Mouse (Mus musculus): Measurements from ENCODE around the gene Map3k10.
"Not testable (repeated sequence)": the region's sequence is repeated elsewhere in the genome, so short reads cannot be mapped to it uniquely, and the experiment has no call there.

Gene Map3k10

DNA sequence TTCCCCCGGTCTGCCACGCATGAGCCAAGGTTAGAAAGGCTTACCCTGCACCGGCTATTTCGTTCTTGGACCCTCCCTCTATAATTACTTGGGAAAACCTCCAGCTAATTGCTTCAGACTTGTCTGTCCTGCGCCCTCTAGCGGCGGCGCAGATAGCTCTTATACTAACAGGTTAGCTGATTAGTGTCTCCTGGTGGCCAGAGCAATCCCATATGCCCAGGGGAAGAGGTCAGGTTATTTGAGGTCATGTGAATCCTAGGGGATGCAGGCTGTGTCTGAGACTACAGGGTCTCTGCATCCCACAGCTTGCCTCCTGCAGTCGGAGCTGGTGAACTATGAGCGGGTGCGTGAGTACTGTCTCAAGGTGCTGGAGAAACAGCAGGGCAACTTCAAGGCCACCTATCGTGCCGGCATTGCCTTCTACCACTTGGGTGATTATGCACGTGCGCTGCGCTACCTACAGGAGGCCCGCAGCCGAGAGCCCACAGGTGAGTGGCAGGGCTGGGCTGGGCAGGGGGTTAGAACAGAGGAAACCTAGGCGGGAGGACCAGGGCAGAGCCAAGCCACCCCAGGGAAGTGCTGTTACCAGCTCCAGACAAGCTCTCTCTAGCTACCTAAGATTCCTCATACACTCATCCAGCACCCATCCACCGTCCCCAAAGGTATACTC, 19.7 kb downstream of the Map3k10 start:
- no peak for DNase-seq (ENCODE audit: low read depth)

DNA sequence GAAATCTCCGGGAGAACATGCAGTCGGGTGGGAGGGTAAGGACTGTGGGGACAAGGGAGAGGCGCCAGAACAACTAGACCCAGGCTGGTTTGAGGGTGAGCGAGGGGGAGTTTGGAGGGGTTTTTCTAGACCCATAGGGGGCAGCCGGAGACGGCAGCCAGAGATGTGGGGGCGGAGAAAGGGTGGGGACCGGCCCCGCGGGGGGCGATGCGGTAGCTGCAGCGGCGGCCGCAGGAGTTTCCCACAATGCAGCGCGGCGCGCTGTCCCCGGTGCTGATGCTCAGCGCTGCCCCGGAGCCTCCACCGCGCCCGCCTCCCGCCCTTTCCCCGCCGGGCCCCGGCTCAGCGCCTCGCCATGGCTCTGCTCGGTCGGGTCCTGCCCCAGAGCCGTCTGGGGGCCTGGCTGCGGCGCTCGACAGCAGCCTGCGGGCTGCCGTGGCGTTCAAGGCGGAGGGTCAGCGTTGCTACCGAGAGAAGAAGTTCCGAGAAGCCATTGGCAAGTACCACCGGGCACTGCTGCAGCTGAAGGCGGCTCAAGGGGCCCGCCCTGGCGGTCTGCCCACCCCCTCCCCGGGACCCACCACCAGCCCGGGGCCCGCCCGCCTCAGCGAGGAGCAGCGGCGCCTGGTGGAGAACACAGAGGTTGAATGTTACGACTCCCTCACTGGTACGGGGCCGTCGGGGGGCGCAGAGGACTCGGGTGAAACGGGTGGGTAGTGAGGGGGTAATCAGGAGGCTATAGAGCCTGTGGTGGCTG, 20.5 kb downstream of the Map3k10 start, which contains the start of gene Ttc9b:
TSS of gene Ttc9b (plus strand) at position 235 of the 757 bp plus-strand sequence.
- DNase-seq (ENCODE audit: low read depth), result no peak

DNA sequence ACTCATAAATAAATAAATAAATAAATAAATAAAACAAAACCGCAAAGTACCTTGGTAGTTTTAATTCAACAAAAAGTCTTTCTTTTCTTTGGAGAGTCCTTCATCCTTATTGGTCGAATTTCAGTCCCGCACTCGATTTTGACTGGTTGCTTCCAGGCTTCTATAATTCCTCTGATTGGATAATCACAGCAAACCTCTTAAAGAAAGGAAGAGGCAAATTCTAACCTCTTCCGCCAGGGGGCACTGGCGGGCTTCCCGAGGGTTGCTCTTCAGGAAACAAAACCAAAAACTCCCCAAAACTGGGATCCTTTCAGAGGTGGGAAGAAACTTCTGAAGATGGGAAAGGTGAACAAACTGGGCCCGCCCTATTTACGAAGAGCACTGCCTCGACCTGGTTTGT, 23.4 kb downstream of the Map3k10 start:
- peak; percentile 79 for DNase-seq (ENCODE audit: low read depth)

DNA sequence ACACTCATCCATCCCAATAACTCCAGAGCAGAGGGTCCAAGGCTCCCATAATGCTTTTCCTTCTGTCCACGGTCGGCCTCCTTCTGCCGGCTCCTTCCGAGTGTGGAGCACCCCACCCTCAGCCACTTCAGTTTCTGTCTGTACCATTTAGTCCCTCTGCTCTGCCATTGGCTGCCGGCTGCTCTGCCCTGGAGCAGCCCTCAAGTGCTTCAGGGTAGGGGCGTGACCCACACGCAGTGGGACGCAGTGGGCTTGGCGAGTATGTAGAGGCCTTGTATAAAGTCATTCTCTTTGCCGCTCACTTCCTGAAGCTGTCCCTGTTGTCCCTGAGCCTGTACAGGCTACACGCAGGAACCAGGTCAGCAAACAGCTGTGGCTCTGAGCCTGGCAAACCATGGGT, 24.7 kb downstream of the Map3k10 start:
- DNase-seq (ENCODE audit: low read depth), result no peak

DNA sequence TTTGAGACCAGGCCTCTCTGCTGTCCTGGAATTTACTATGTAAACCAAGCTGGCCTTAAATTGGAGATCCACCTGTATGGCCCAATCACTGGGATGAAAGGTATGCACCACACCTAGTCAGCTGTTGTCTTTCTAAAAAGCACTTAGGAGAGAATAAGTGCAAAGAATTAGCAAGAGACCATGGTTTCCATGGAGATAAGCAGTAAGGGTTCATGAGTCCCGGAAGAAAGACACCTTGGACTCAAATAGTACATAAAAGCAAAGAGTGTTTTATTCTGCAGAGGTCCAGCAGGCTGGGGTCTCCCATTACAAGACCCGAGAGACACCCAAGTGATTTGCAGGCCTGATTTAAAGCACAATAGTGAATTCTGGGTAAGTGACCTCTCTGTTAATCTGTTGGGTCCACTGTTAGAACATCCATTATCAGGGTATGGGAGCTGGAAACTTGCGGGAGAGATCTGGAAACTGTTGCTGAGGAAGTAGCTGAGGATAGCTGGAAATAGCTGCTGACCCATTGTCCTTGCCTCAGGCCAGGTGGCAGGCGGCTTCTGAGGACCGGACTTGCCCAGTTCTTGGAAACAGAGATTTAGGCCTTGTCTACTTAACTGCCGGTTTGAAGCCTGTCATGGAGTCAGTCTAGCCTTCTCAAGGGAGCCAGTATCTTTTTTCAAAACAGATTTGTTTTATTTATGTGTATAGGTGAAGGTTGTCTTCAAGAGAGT, 27.0 kb downstream of the Map3k10 start:
- no peak for DNase-seq (ENCODE audit: low read depth)

DNA sequence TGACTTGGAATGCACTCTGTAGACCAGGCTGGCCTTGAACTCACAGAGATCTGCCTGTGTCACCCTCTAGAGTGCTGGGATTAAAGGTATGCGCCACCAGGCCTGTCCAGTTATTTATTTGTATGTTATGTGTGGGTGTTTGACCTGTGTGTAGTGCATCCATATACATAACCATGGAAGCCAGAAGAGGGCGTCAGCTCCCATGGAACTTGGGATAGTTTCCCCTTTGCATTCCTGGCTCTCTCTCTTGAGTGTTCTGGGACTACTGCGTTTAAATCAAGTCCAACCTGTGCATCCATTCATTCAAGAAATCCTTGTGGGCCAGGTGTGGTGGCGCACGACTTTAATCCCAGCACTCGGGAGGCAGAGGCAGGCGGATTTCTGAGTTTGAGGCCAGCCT, 27.9 kb downstream of the Map3k10 start:
- no peak for DNase-seq (ENCODE audit: low read depth)

DNA sequence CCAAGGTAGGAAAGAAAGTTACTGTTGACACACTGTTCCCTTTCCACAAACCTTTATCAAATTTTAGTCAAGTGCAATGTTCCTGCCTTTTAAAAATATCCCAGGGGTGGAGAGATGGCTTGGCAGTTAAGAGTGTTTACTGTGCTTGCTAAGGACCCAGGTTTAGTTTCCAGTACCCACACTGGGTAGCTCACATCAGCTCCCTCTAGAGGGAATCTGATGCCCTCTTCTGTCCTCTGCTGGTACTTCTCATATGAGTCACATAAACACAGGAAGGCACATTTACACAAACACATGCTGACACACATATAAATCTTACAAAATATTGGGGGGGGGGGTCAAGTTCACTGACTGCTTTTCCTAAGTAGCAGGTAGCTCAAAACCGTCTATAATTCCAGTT, 29.9 kb downstream of the Map3k10 start:
- no peak for DNase-seq (ENCODE audit: low read depth)

DNA sequence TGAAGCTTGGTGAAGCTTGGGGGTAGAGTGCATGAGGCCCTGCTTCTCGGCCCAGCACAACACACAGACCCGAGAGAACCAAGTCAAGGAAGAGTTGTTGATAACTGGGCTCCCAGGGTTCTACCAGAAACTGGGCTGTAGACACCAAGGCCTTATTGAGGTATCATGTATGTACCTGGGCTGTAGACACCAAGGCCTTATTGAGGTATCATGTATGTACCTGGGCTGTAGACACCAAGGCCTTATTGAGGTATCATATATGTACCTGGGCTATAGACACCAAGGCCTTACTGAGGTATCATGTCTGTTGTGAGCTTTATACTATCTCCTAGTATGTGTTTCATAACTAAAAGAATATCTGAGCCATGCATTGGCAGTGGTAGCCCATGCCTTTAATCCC, 39.3 kb downstream of the Map3k10 start:
- DNase-seq (ENCODE audit: low read depth), result not testable (repeated sequence)

DNA sequence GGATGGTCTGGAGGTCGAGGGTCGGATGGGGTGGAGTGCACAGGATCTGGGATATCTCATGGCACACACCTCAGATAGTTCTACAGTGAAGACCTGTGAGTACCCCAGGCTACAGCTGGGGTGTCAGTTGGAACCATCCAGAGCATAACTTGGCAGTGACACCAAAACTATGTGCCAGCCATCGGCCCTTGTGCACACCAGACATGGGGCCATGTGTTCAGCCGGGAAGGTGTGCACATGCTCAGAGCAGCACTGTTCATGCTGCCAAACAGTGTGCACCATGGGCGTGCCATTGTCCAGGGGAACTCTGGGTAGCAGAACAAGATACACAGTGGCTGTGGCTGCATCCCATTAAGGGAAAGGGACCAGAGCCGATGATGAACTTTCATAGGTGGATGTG, 39.7 kb downstream of the Map3k10 start:
- no peak for DNase-seq (ENCODE audit: low read depth)

DNA sequence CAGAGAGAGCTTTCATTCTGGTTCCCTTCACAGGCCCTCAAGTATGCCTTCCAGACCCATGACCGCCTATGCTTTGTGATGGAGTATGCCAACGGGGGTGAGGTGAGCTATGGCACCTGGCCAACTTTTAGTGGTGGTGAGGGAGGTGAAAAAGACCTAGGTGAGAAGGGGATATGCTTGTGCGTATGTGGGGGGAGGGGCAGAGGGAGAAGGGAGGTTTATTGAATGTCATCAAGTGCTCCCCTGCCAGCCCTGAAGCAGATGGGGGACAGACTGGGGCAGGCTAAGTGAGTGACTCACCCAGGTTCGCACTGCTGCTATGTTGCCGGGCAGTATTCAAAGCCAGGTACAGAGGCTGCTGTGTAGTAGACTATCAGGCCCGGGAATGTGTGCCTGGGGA, 41.2 kb downstream of the Map3k10 start:
- no peak for DNase-seq (ENCODE audit: low read depth)

DNA sequence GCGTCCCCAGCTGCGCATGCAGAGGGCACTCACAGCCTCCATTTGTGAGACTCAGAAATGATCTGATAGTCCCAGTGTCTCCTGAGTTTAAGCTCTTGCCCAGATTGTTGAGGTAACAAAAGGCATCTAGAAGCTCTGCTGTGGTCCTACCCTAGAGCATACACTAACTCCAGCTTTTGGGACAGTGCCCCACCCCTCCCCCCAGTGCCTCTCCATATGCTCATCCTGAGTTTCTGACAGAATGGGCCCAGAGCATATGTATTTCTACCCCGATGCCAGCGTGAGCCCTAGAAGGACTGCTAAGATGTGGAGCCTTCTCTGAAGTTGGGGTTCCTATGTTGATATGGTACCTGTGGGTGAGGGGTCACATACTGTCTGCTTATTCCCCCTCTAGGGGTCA, 43.0 kb downstream of the Map3k10 start:
- no peak for DNase-seq (ENCODE audit: low read depth)

DNA sequence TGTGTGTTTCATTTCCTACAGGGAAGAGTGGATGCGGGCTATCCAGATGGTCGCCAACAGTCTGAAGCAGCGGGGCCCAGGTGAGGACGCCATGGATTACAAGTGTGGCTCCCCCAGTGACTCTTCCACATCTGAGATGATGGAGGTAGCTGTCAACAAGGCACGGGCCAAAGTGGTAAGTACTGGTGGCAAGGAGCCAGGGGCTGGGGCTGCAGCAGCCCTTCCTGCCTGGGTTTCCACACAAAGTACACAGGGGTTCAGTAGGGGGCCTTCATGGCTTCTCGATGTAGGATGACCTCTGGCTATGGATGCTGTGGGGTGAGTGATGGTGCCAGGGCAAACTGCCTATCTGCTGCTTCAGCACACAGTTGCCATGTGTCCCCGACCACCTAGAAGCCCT, 45.6 kb downstream of the Map3k10 start:
- not testable (repeated sequence) for DNase-seq (ENCODE audit: low read depth)

DNA sequence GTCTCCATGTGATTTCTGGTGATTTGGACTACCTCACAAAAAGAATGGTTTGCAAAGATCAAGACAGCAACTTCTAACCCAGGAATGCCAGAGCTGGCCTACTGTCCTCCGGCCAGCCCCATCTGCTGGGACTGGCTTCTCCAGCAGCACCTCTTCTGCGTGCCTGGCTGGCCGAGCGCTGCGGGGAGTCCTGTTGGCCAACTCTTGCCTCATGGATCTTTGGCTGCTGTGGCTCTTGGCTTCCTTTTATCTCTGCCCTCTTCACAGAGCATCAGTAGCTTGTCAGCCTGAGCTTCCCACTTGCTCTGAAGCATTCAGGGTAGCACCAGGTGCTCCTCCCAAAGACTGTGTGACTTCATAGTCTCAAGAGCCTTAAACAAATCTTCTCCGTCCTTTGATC, 46.2 kb downstream of the Map3k10 start:
- DNase-seq (ENCODE audit: low read depth), result no peak

DNA sequence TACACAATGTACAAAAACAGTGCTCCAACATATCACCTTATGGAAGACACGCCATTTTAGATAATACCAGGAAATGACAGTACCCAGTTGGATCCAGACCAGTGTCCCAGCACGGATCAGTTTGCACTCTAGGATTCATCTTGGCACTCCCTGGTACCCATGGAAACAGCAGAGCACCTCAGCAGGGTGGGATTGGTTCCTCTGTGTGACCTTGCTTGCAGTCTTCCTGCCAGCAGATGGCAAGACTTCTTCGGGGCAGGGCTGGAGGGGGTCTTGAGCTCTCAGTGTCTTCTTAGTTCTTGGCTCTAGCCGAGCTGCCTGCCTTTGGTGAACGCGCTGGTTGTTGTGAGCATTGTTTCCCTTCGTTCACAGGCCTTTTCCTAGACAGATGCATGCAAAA, 46.7 kb downstream of the Map3k10 start:
- DNase-seq (ENCODE audit: low read depth), result no peak

DNA sequence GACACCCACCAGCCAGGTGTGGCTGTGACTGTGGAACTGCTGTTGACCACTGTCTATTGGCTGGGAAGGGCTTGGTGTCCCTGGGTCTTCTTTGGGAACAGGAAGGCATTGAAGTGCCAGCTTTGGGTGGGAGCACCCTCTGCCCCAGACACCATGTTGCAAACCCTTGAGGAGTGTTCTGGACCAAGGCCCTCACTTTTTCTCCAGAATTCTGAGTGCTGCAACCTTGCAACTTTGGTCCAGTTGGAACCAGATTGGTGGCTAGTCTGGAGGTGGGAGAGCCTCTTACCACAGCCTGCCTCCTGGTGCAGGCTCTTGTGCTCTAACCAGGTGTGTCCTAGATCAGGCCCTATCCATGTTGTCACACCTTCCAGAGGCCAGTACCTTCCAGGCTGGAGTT, 49.4 kb downstream of the Map3k10 start:
- no peak for DNase-seq (ENCODE audit: low read depth)

DNA sequence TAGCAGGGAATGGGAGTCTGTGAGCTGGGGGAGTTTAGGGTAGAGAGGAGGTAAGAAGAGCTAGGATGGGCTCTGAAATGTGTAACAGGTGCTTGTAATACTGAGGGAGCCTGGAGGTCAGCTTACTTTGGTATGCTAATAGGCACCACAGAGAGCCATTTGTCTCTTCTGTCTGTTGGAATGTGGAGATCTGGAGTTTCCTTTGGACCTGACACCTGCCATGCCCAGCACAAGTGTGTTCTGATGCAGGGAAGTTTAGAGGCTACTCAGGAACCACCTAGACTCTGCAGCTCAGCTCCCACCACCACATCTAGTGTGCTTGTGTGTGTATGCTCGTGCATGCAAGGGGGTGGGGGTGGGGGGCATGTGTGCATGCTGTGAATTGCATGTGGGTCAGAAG, 52.2 kb downstream of the Map3k10 start:
- no peak for DNase-seq (ENCODE audit: low read depth)

DNA sequence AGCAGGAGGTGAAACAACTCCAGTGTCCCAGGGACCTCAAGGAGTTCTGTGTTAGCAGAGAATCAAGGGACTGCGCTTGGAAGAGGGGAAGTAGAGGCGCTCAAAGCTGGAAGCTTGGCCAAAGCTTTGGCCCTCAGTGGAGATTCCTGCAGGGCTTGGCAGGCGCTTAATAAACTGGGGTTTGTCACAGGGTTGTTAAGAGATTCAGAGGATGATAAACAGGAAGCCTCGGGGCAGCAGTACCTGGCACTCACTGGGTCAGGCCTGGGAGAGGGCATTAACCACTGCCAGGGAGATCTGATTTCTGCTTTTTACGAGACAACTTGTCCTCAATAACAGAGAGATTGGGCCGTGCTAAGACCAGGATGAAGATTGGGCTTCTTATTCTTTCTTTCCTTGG, 53.4 kb downstream of the Map3k10 start:
- no peak for DNase-seq (ENCODE audit: low read depth)

DNA sequence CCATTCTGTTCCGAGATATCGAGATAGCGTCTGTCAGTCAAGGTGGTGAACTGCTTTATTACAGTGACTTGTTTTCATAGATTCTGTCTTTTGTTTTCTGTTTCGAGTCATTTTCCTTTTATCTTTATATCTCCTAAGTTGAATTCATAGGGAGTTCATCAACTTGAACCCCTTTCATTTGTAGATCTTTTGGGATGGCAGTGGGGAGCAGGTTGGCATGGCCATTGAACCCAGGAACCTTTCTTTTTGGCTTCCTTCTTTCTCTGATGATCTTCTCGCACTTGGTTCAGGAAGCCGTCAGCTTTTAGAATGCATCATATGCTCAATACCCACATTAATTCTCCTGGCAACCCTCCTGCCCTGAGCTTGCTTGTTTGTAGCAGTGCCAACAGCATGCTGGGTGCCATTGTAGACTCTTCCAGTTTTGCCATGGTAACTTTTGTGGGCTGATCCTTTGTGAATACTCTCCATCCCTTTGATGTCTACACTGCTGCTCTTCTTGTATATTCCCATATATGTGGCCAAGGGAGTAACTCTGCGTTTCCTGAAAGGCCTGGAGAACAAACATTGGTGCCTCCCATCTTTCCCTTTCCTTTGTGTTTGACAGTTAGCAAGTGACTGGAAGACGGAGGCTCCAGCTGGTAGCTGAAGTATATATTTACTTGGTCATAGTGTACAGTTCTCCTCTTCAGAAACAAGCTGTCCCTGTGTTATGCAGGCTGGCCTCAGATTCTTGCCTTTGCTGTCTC, 60.5 kb downstream of the Map3k10 start:
- no peak for DNase-seq (ENCODE audit: low read depth)

DNA sequence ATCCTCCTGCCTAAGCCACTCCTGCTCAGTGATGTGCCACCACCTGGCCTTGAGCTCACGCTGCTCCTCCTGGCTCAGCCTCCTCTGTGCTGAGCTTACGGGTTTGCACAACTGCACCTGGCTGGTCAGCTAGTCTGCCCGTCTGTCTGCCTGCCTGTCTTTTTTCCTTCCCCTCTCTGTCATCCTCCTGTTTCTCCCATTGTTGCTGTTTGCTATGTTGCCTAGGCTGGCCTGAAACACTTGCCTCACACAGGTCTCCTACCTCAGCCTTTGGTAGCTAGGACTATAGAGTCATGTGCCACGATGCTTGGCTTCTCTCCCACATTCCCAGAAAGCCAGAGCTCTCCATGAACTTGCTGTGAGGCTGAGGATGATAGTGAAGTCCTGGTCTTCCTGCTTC, 61.5 kb downstream of the Map3k10 start:
- no peak for DNase-seq (ENCODE audit: low read depth)

DNA sequence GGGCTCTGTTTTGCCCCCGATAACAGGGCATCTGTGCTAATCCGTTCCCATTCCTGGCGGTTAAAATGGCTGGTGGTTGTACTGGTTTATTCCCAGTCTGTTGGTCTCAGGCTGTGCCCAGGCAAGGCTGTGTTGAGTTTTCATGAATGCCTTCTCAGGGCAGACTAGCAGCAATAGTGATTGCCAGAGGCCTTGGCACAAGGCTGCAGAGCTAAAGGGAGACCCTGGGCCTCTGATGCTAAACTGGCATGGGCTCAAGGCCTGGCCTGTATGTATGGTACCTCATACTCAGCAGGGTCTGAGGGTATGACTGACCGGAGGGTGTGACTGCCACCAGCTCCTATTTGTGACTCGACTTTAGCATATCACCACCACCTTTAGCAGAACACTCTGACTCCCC, 63.5 kb downstream of the Map3k10 start:
- DNase-seq (ENCODE audit: low read depth), result no peak

DNA sequence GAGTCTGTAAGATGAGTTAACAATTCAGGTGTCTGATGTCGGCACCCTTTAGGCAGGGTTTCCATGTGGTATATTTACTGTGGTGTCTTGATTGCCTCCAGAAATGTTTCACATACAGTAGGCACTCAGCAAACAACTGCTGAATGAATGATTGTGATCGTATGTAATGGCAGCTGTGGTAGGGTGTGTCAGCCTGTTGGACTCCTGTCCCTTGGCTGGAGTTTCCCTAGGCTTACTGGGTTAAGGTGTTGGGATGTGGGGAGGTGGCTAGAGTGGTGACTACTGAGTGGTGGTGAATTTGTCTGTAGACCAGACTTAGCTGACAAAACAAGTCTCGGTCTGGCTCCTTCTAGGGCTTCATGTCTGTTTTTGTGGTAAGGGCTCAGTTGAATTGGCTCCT, 64.0 kb downstream of the Map3k10 start:
- no peak for DNase-seq (ENCODE audit: low read depth)

DNA sequence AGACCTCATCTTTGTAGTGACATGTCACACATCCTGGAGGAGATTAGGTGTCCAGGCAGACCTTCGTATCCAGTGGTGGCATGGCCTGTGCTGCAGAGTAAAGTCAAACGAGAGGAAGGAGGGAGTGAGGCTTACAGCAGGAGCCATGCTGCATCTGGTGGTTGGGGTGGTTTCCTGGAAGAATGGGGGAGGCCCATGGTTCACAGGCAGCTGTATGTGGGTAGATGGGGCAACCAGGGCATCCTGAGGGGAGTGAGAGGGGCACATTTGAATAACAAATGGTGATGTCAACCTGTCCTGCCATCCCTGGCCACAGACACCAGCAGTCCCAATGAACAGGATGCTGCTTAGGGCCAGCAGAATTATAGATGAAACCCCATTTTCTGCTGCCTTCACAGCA, 64.7 kb downstream of the Map3k10 start:
- DNase-seq (ENCODE audit: low read depth), result no peak

Data from c-Kit-positive CD71-positive TER-119-negative erythroid progenitor cells, embryonic 14.5 days (primary cell).